Mouse (Mus musculus) kidney, postnatal 0 days (tissue): ENCODE measurements at regions not wholly inside any gene's neighbourhood (a gene's known extent, or its start where the extent isn't known, plus 50 kb on each side); places are given as distances from the start of the nearest gene placed in this dataset.
A peak's percentile ranks its signal among the peaks of the same experiment; 100 is the strongest.

Source experiments
- ATAC-seq: fragments of 200-750 bp; cut with Nextera tagmentation; replicated peaks from 2 replicates; pipeline ENCODE4 v1.8.0; 2017; ENCODE audit warnings: low read depth, moderate number of reproducible peaks, moderate TSS enrichment, moderate library complexity; ENCODE audit not compliant: low FRiP score
- DNase-seq: peaks from one replicate; pipeline ENCODE4 v3.0.0-alpha.2; 2016; ENCODE audit warnings: low spot score
- H3K27ac ChIP-seq: fragments of 300-500 bp; sonication (generic); 2 replicates; pipeline ENCODE4 v1.5.1; 2014; ENCODE audit warnings: mild to moderate bottlenecking
- H3K27me3 ChIP-seq: fragments of 300-500 bp; sonication (generic); 2 replicates; pipeline ENCODE4 v1.6.1; 2014; ENCODE audit warnings: low read length, mixed read lengths; ENCODE audit not compliant: insufficient read depth
- H3K36me3 ChIP-seq: fragments of 300-500 bp; sonication (generic); 2 replicates; pipeline ENCODE4 v1.6.1; 2014; ENCODE audit warnings: low read length, mixed read lengths; ENCODE audit not compliant: insufficient read depth
- H3K4me1 ChIP-seq: fragments of 300-500 bp; sonication (generic); replicated peaks from 2 replicates; pipeline ENCODE4 v1.6.1; 2014; ENCODE audit warnings: antibody characterized with exemption, low read length, mixed read lengths; ENCODE audit not compliant: insufficient read depth
- H3K4me2 ChIP-seq: fragments of 300-500 bp; sonication (generic); 2 replicates; pipeline ENCODE4 v1.6.1; 2014; ENCODE audit warnings: mild to moderate bottlenecking, low read length, moderate library complexity, mixed read lengths
- H3K4me3 ChIP-seq: fragments of 300-500 bp; sonication (generic); replicated peaks from 2 replicates; pipeline ENCODE4 v1.5.1; 2014; ENCODE audit warnings: low read depth, low read length
- H3K9ac ChIP-seq: fragments of 300-500 bp; sonication (generic); 2 replicates; pipeline ENCODE4 v1.6.1; 2014; ENCODE audit warnings: low read depth, low read length
- H3K9me3 ChIP-seq: fragments of 300-500 bp; sonication (generic); replicated peaks from 2 replicates; pipeline ENCODE4 v1.6.1; 2016; ENCODE audit warnings: low read length, inconsistent platforms, mixed read lengths
- CTCF ChIP-seq: IDR thresholded peaks from 2 replicates; pipeline ENCODE4 v1.5.1; 2016; ENCODE audit warnings: antibody characterized with exemption, low read depth, mild to moderate bottlenecking, moderate library complexity
- WGBS: fragments of 180-500 bp; shearing (Covaris S2); extraction: QIAGEN DNeasy Blood & Tissue Kit; methylation state at CpG from one replicate; pipeline ENCODE4 v1.1.7; 2014; 5-methylcytosine and 5-hydroxymethylcytosine counted together

DNA sequence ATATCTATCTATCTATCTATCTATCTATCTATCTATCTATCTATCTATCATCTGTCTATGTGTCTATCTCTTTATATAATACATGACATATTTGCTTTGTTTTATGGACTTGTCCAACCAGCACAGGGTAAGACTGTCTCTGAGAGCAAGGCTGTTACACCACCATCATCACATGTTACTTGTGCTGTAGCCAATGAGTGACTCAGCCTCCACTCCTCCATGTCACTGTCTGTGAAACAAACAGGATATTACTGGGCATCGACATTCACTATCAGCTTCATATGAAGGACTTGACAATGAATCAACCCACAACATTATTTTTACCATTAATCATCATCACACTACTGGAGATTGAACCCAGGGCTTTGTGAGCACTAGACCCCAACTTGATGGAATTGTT lies 549.0 kb downstream of the Med13l start:
- WGBS: 72% methylated on average over 1 of the region's 1 CpGs
- no peak overlapping the region for H3K27ac ChIP-seq
- no peak overlapping the region for H3K4me2 ChIP-seq
- H3K4me3 ChIP-seq: no peak overlapping the region
- no peaks in the 10 kb centered on the region for H3K9me3 ChIP-seq
- no peaks in the 10 kb centered on the region for H3K27me3 ChIP-seq
- H3K4me1 ChIP-seq: no peaks in the 10 kb centered on the region
- DNase-seq (no peak), ATAC-seq (no peak)
- TF ChIP-seq CTCF: no peak
- no peak overlapping the region for H3K9ac ChIP-seq
- H3K36me3 ChIP-seq: no peaks in the 10 kb centered on the region

DNA sequence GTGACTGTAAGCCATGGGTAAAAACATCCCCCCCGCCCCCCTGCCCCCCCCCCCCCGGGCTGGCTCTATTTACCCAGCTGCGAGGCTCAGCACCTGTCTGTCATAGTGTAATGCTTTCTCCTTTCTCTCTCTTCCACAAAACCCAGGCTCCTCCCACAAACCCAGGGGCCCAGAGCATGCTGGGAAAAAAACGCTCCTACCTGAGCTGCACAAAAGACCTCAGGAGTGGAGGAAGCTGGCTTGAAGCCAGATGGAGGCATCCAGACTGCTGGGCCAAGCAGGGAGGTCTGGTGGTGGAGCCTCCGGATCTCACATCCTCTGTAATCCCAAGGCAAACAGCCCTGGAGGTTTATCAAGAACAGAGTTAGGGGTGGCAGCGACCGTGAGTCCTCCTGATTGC lies 553.6 kb downstream of the Med13l start:
- no peak overlapping the region for H3K4me2 ChIP-seq
- TF ChIP-seq CTCF: no peak

DNA sequence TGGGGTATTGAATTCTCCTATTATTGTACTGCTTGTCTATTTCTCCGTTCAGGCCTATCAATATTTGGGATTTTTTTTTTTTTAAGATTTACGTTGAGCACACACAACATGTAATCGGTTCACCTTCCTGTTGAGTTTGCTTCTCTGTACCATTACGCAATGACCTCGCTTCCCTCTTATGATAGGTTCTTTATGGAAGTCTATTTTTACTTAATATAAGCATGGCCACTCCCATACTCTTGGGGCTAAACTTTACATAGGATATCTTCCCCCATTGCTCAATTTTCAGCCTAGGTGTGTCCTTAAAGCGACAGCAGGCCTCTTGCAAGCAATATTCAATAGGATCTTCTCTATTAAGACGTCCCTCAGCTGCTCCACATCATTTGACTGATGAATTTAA lies 544.7 kb upstream of the Tbx3 start:
- WGBS: 89% methylated on average over 7 of the region's 7 CpGs

More for the DNA sequence above, 553.6 kb downstream of the Med13l start:
- no peak for ATAC-seq
- no peaks in the 10 kb centered on the region for H3K27me3 ChIP-seq
- H3K9me3 ChIP-seq: no peaks in the 10 kb centered on the region
- no peak overlapping the region for H3K9ac ChIP-seq
- no peaks in the 10 kb centered on the region for H3K36me3 ChIP-seq
- H3K27ac ChIP-seq: no peak overlapping the region
- WGBS: 58% methylated on average over 7 of the region's 7 CpGs
- H3K4me3 ChIP-seq: no peak overlapping the region
- H3K4me1 ChIP-seq: no peaks in the 10 kb centered on the region
- DNase-seq: no peak

DNA sequence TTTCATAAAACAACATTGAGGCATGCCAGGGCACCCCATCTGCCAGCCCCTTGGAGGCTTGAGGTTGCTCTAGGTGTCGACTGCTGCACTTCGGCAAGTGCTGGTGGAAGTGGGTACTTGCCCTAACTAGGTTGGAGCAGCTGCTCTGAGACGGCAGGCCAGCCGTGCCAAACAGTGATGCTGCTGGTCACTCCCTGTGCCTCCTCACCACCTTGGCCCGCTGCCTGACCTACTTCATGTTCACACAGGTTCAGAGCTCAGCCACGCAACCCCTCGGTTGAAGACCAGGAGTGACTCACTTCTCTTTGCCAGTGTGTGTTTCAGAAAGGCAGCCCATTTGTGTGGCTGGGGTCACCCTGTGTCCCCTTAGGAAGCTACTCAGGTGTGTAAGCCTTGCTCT lies 540.3 kb upstream of the Tbx3 start:
- Histone ChIP-seq H3K4me1 (no peaks in the 10 kb centered on the region; the same call in 1 of the 2 replicates), H3K4me2 (no peak overlapping the region), H3K9me3 (no peaks in the 10 kb centered on the region), H3K27me3 (no peaks in the 10 kb centered on the region), H3K27ac (no peak overlapping the region), H3K4me3 (no peak overlapping the region), H3K9ac (no peak overlapping the region), H3K36me3 (no peaks in the 10 kb centered on the region)
- no peak for DNase-seq
- ATAC-seq: no peak
- 92% methylated on average over 7 of the region's 7 CpGs for WGBS
- TF ChIP-seq CTCF: no peak

More for the DNA sequence above, 544.7 kb upstream of the Tbx3 start:
- TF ChIP-seq CTCF: no peak
- no peak for DNase-seq
- no peak overlapping the region for H3K27ac ChIP-seq
- H3K4me2 ChIP-seq: no peak overlapping the region
- no peak overlapping the region for H3K4me3 ChIP-seq
- H3K36me3 ChIP-seq: no peaks in the 10 kb centered on the region
- no peaks in the 10 kb centered on the region for H3K4me1 ChIP-seq
- no peak overlapping the region for H3K9ac ChIP-seq
- ATAC-seq: no peak
- no peaks in the 10 kb centered on the region for H3K27me3 ChIP-seq
- no peaks in the 10 kb centered on the region for H3K9me3 ChIP-seq

DNA sequence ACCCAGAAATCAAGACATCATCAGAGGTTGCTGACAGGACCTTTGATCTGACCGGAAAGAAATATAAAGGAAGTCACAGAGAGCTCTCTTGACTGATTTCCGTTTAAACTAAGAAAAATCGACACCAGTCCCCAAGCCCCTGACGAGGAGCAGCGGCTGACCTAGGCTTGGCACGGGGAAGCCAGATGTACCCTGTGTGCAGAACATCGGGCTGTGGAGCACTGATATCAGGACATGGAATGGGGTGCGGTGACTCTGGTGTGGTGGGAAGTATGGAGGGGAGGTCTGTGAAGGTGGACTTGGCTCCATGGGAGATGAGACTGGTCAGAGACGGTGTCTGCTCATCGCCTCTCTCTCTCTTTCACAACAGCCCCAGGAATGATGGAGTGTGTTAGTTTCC lies 539.0 kb upstream of the Tbx3 start:
- no peak overlapping the region for H3K27ac ChIP-seq
- DNase-seq: no peak
- no peak overlapping the region for H3K9ac ChIP-seq
- H3K4me3 ChIP-seq: no peak overlapping the region
- TF ChIP-seq CTCF: no peak
- no peak overlapping the region for H3K4me2 ChIP-seq
- H3K27me3 ChIP-seq: no peaks in the 10 kb centered on the region
- H3K4me1 ChIP-seq: no peaks in the 10 kb centered on the region; the same call in 1 of the 2 replicates
- no peak for ATAC-seq
- H3K9me3 ChIP-seq: no peaks in the 10 kb centered on the region
- 50% methylated on average over 10 of the region's 10 CpGs for WGBS
- no peaks in the 10 kb centered on the region for H3K36me3 ChIP-seq

DNA sequence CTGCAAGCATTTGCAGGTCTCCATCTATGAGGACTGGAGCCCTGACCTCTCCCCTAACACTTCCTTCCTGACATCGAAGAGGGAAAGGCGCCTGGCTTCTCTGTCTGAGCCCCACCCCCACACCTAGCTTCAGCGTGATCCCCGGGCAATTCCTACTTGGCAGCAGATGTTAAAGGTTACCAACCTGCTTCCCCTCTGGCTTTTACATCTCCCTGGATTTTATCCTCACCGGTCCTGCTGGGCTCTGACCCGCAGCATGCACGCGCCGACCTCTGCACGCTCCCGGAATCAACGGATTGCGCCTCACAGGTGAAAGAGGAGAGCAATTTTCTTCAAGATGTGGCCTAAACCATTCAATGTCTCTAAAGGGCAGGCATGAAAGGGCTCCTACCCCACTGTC lies 537.1 kb upstream of the Tbx3 start:
- Histone ChIP-seq H3K4me2 (no peak overlapping the region), H3K4me3 (no peak overlapping the region), H3K27ac (no peak overlapping the region), H3K27me3 (no peaks in the 10 kb centered on the region), H3K9ac (no peak overlapping the region), H3K9me3 (no peaks in the 10 kb centered on the region), H3K36me3 (no peaks in the 10 kb centered on the region), H3K4me1 (no peaks in the 10 kb centered on the region; the same call in 1 of the 2 replicates)
- TF ChIP-seq CTCF: no peak
- ATAC-seq (no peak), DNase-seq (no peak)
- 34% methylated on average over 13 of the region's 13 CpGs for WGBS

DNA sequence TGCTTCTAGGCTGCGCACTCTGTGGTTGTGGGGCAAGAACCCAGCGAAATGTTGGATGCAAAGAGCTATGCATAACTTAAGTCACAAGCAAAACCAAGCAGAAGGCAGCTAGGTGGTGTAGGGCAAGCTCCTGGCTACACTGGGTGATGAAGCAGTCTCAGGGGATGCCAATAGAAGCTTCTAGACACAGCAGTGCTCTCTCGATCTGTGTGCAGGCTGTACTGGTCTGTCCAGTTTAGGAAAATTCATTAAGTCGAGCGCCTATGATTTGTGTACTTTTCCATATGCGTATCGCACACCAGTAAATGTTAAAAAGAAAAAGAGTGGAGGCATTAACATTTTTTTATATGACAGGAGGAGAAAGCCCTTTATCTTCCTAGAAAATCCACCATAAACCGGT lies 533.6 kb upstream of the Tbx3 start:
- Histone ChIP-seq H3K4me1 (no peaks in the 10 kb centered on the region; the same call in 1 of the 2 replicates), H3K36me3 (no peaks in the 10 kb centered on the region), H3K4me3 (no peak overlapping the region), H3K4me2 (peak overlapping the region; percentile 52; the same call in 1 of the 2 replicates), H3K27ac (peak overlapping the region; percentile 72; the same call in 1 of the 2 replicates), H3K27me3 (no peaks in the 10 kb centered on the region), H3K9ac (no peak overlapping the region), H3K9me3 (no peaks in the 10 kb centered on the region)
- 50% methylated on average over 8 of the region's 8 CpGs for WGBS
- TF ChIP-seq CTCF: no peak
- ATAC-seq (no peak), DNase-seq (no peak)
